Mouse (Mus musculus) limb, embryonic 10.5 days (tissue): Measurements from ENCODE around the gene Map3k15. TPM values are rescaled to one million over a fixed set of nuclear protein-coding genes. Genes with fewer than 3 reads are reported as not detected.
A peak's percentile ranks its signal among the peaks of the same experiment; 100 is the strongest.

ENCODE experiments used
- DNase-seq: peaks from one replicate; pipeline ENCODE4 v3.0.0-alpha.2; 2017; ENCODE audit warnings: low spot score
- H3K27ac ChIP-seq: fragments of 300-500 bp; sonication (generic); 2 replicates; pipeline ENCODE4 v1.5.1; 2016; ENCODE audit warnings: mild to moderate bottlenecking
- H3K27me3 ChIP-seq: fragments of 300-500 bp; sonication (generic); 2 replicates; pipeline ENCODE4 v1.6.1; 2016; ENCODE audit warnings: low read depth, mild to moderate bottlenecking; ENCODE audit not compliant: poor library complexity, severe bottlenecking
- H3K36me3 ChIP-seq: fragments of 300-500 bp; sonication (generic); 2 replicates; pipeline ENCODE4 v1.6.1; 2016; ENCODE audit warnings: mild to moderate bottlenecking, moderate library complexity
- H3K4me1 ChIP-seq: fragments of 300-500 bp; sonication (generic); 2 replicates; pipeline ENCODE4 v1.6.1; 2016
- H3K4me3 ChIP-seq: fragments of 300-500 bp; sonication (generic); 2 replicates; pipeline ENCODE4 v1.5.1; 2016; ENCODE audit warnings: mild to moderate bottlenecking, moderate library complexity
- H3K9me3 ChIP-seq: fragments of 300-500 bp; sonication (generic); replicated peaks from 2 replicates; pipeline ENCODE4 v1.6.1; 2016; ENCODE audit warnings: mild to moderate bottlenecking
- WGBS: fragments of 180-500 bp; shearing (Covaris S2); methylation state at CpG from one replicate; pipeline ENCODE4 v1.1.7; 2016; 5-methylcytosine and 5-hydroxymethylcytosine counted together
- polyA plus RNA-seq: library from polyadenylated mRNA; unstranded; fragments of >200 nt; fragmentation: Nextera tagmentation; extraction: Ambion mirVana; gene quantifications from 2 replicates; pipeline ENCODE4 v1.2.1, GENCODE M21; 2016

Map3k15 gene
- 0.15 and 0.20 TPM in 2 replicates for polyA plus RNA-seq

DNA sequence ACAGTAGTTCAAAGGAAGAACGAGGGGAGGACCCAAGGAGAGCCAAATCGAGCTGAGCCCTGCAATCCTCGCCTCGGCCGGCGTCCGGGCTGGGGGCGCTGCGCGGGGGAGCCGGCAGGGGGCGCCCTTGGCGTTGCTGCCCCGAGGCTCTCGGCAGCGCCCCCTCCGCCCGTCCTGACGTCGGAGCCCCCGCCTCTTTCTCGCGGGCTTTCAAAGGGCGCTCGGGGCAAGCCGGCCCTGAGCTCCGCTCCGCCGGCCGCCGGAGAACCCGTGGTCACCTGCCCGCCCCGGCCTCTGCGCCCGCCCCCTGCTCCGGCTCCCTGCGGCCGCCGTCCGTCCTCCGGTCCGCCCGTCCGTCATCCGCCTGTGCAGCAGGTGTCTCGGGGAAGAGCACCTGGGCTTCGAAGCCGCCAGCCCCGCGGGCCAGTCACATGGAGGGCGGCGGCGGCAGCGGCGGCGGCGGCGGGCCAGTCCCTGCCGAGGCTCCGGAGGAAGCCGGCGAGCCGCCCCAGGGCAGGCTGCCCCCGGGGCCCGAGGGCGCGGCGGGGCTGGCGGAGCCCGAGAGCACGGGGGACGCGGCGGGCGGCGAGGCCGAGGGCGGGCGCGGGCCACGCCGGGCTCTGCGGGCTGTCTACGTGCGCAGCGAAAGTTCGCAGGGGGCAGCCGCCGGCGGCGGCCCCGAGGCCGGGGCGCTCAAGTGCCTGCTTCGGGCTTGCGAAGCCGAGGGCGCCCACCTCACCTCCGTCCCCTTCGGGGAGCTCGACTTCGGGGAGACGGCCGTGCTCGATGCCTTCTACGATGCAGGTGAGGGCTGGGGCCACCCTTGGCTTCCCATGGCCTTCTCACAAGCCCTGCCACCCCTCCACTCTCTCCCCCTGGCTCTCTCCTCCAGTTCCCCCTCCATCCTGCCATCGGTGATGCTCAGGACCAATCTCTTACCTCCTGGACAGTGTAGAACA, at the start of gene Map3k15:
Gene Map3k15 (plus strand): TSS at position 432 of the 959 bp plus-strand sequence.
- H3K9me3 ChIP-seq: no peaks in the 10 kb centered on the region
- peak; percentile 54 for DNase-seq
- H3K27me3 ChIP-seq: peaks cover 95% of the 10 kb centered on the region
- 54% methylated on average over 89 of the region's 108 CpGs for whole genome bisulfite sequencing
- H3K36me3 ChIP-seq: no peaks in the 10 kb centered on the region
- H3K4me3 ChIP-seq: peak within 1 kb of the TSS; percentile 51
- 0 out of 2 replicates have a peak within 1 kb of the TSS, but pooled peaks have one; percentile 9 for H3K27ac ChIP-seq
- no peaks in the 10 kb centered on the region for H3K4me1 ChIP-seq

DNA sequence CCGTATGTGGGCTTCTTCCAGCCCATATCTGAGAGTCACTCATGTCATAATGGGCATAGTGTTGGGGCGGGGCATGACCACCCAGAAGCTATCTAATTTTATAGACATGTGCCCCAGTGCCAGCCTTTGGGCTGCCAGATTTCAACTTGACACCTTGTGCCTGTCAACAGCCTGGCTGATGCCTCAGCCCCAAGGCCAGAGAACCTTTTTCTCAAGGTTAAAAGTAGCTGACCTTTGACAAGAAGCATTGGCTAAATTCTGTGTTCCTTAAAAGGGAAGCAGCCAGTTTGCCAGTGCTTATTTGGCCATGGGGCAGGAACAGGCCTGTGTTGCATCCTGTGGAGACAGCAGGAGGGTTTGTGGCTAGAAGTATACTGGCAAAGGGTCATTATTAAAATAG, 45.7 kb upstream of the Map3k15 start:
- H3K9me3 ChIP-seq: no peaks in the 10 kb centered on the region
- H3K4me1 ChIP-seq: no peaks in the 10 kb centered on the region
- DNase-seq: no peak
- no peaks in the 10 kb centered on the region for H3K36me3 ChIP-seq
- WGBS: 81% methylated on average over 2 of the region's 2 CpGs
- no peak overlapping the region for H3K4me3 ChIP-seq
- H3K27me3 ChIP-seq: peaks cover 86% of the 10 kb centered on the region
- no peak overlapping the region for H3K27ac ChIP-seq

DNA sequence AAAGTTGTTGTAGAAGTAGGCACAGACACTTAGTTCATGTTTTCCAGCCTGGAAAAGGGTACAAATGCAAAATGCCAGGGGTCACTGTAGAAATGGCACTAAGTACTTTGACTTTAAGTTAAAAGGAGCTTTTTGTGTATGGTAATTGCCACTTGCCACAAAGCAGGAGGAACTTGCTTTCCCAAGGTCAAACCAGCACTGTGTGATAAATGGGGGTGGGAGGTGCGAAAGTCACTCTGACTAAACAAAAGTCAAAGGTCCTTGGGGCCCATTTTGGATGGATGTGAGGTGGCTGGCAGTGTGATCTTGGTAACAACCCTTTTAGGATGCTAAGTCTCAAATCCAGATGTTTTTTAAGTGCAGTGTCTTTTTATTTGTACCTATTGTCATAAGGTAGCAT, 44.6 kb upstream of the Map3k15 start:
- H3K9me3 ChIP-seq: no peaks in the 10 kb centered on the region
- H3K36me3 ChIP-seq: no peaks in the 10 kb centered on the region
- 67% methylated on average over 1 of the region's 1 CpGs for WGBS
- H3K4me1 ChIP-seq: no peaks in the 10 kb centered on the region
- DNase-seq: no peak
- peaks cover 86% of the 10 kb centered on the region for H3K27me3 ChIP-seq
- H3K4me3 ChIP-seq: no peak overlapping the region
- H3K27ac ChIP-seq: no peak overlapping the region

DNA sequence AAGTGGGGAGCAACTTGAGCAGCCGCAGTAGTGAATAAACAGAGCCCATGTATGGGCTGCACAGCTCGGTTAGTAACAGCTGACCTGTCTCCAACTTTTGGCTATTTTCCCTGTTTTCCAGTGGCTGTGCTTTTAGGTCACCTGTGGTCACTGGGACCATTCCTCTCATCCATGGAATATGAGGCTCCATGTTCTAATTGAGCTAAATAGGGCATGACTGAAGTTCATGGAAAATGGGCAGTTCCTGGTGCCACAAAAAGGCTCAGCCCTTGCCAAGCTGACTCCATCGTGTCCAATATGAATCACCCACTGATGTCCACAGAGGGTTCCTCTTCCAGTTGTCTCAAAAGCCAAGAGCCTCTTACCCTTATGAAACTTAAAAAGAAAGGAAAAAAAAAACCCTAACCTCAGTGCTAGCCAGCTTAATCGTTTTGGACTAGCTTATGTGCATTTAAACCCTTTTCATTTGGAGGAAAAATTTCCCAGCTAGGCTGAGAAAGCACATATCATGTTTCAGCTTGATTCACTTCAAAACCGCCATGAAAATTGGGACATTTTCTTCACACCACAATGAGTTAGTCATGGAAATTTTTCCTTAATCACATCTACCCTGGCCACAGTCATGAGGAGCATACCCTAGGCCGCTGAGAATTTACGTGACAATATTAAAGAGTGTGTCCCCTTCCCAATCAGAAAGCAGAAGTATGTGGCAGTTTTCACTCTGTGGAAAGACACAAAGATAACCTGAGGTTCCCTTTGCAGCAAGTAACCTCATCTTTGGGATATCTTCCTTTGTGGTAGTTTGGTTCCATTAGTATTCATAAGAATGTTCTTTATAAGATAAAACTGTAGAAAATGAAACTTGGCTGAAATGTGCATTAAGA, 34.4 kb upstream of the Map3k15 start:
- no peaks in the 10 kb centered on the region for H3K9me3 ChIP-seq
- no peak overlapping the region for H3K27ac ChIP-seq
- H3K4me1 ChIP-seq: peaks cover 5% of the 10 kb centered on the region; the same call in 1 of the 2 replicates
- H3K27me3 ChIP-seq: peaks cover 99% of the 10 kb centered on the region
- H3K36me3 ChIP-seq: no peaks in the 10 kb centered on the region
- no peak overlapping the region for H3K4me3 ChIP-seq
- no peak for DNase-seq
- WGBS: 87% methylated on average over 7 of the region's 7 CpGs

DNA sequence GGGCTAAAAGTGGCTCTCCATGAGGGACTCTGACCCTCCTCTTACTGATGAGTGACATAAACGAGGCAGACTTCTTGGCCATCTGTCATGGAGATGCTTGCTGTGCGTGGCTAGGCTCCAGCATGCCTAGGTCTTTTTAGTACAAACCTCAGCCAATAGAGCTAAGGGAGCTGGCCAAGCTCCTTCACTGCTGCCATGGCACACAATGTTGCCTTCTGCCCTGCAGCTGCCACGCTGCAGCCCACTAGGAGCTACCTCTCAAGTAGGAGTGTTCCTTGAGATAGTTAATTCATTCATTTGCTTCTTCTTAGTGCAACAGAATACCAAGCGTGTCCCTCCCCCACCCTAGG, 33.8 kb upstream of the Map3k15 start:
- WGBS: 77% methylated on average over 4 of the region's 4 CpGs
- H3K27me3 ChIP-seq: peaks cover 99% of the 10 kb centered on the region

DNA sequence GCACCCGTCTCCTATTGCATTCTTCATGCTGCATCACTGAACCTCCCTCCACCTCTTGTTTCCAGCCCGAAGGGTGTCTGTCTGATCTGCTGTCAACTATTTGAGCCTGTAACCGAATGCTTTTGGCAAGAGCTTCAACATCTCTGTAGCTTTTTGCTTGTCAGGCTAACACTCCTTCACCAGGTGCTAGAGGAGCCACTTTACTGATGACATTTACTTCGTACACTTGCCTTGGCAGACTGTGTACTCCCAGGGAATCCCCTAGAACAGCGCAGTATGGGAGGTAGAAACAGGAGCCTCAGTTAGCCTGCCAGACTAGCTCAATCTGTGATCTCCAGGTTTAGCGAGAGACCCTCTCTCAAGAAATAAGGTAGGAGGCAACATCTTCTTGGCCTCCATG, 32.8 kb upstream of the Map3k15 start:
- Histone ChIP-seq H3K27ac (no peak overlapping the region), H3K36me3 (no peaks in the 10 kb centered on the region), H3K4me1 (peaks cover 5% of the 10 kb centered on the region; the same call in 1 of the 2 replicates), H3K27me3 (peaks cover 99% of the 10 kb centered on the region), H3K9me3 (no peaks in the 10 kb centered on the region), H3K4me3 (no peak overlapping the region)
- no peak for DNase-seq
- WGBS: 90% methylated on average over 6 of the region's 6 CpGs

More for the DNA sequence above, 33.8 kb upstream of the Map3k15 start:
- Histone ChIP-seq H3K9me3 (no peaks in the 10 kb centered on the region), H3K4me1 (peaks cover 5% of the 10 kb centered on the region; the same call in 1 of the 2 replicates), H3K36me3 (no peaks in the 10 kb centered on the region), H3K4me3 (no peak overlapping the region), H3K27ac (no peak overlapping the region)
- no peak for DNase-seq

DNA sequence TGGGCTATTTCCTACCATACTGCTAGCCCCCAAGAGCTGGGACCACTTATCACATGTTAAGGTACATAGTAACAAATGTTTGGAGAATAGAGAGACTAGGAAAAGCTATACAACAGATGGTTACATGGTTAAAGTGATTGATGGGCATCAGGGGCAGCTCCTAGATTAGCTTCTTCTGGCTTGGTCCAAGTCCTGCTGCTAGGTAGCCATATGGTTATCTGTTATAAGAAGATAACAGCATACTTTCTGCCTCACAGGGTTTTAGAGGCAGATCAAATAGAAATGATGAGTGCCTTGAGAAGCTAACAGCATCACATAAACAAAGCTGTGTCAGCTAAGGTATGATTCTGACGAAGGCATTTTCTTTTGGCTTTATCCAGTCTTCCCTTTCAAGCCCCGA, 26.8 kb upstream of the Map3k15 start:
- Histone ChIP-seq H3K27ac (no peak overlapping the region), H3K27me3 (peaks cover 94% of the 10 kb centered on the region), H3K4me1 (no peaks in the 10 kb centered on the region), H3K9me3 (no peaks in the 10 kb centered on the region), H3K36me3 (no peaks in the 10 kb centered on the region), H3K4me3 (no peak overlapping the region)
- DNase-seq: no peak
- WGBS: 89% methylated on average over 2 of the region's 2 CpGs

DNA sequence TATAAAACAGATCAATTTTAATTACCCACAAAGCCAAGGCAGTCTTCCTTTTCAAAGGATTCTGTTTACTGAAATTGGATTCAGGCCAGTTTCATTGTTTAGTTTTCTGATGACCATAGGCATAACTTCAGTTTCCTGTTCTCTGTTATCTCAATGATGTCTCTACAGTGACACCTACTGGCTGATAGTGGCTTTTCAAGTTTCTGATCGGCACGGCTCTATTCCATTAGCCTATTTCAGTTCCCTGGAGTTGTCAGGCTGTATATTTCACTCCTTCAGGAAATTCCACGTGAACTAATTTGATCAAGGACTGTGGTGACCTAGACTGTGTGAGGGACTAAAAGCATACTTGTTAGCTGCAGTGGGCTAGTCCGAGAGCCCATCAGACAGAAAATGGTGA, 25.0 kb upstream of the Map3k15 start:
- no peak for DNase-seq
- H3K27me3 ChIP-seq: peaks cover 95% of the 10 kb centered on the region
- no peaks in the 10 kb centered on the region for H3K9me3 ChIP-seq
- 23% methylated on average over 4 of the region's 4 CpGs for WGBS
- H3K27ac ChIP-seq: no peak overlapping the region
- H3K4me1 ChIP-seq: no peaks in the 10 kb centered on the region
- no peaks in the 10 kb centered on the region for H3K36me3 ChIP-seq
- H3K4me3 ChIP-seq: no peak overlapping the region

DNA sequence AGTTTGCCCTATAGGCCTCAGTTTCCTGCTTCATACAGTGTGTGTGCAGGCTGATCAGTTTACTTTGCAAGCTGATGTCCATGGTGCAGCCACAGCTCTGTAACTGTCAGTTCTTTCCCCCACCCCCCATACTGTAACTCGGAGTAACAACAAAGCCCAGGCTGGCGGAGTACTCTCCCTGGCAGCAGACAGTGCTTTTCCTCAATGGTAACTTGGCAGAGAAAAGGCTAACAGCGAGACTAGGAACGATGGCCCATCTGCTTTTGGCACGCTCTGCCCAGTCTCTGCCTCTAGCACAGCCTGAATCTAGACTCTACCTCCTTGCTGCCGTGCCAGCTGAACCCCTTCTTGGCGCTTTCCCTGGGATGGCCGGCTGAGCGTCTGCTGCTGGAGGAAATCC, 24.3 kb upstream of the Map3k15 start:
- Histone ChIP-seq H3K4me1 (no peaks in the 10 kb centered on the region), H3K9me3 (no peaks in the 10 kb centered on the region), H3K27me3 (peaks cover 95% of the 10 kb centered on the region), H3K4me3 (no peak overlapping the region), H3K36me3 (no peaks in the 10 kb centered on the region), H3K27ac (no peak overlapping the region)
- 89% methylated on average over 9 of the region's 9 CpGs for WGBS
- DNase-seq: no peak

DNA sequence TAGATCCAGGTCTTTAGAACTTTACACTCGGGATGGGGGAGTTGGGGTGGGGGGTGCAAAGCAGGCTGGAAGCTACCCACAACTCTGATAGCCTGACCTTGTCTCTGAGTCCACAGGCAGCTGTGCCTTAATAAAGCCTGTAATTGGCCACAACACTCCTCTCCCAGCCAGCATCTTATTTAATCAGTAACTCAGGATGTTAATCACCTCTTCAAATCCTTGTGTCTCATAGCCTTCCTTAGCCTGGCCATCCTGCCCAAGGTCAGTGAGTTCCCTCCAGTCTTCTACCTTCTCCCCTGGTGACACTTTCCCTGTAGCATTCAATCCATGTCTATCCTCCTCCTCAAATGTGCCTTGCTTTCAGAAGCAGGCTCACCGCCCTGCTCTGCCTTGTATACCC, 19.2 kb upstream of the Map3k15 start:
- 87% methylated on average over 2 of the region's 2 CpGs for WGBS
- Histone ChIP-seq H3K4me3 (no peak overlapping the region), H3K27ac (no peak overlapping the region), H3K9me3 (no peaks in the 10 kb centered on the region), H3K27me3 (peaks cover 100% of the 10 kb centered on the region), H3K4me1 (no peaks in the 10 kb centered on the region), H3K36me3 (no peaks in the 10 kb centered on the region)
- DNase-seq: no peak

DNA sequence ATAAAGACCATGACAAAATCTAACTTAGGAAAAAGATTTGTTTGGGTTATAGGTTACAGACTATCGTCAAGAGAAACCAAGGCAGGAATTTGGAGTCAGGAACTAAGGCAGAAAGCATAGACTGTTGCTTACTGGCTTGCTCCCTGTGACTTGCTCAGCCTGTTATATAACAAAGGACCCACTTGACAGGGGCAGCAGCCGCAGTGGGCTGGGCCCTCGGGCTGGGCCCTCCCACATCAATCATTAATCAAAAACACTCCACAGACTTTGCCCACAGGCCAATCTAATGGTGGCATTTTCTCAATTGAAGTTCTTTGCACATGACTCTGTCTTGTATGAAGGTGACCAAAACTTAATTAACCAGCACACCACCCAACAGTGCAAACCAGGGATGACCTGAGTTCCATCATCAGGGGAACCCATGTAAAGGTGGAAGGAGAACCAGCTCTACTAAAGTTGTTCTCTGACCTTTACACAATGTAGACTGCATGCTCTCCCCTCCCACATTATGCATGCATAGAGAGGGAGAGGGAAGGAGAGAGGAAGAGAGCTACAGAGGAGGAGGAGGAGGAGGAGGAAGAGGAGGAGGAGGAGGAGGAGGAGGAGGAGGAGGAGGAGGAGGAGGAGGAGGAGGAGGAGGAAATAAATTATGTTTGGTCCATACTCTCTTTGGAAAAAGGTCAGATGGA, 17.0 kb upstream of the Map3k15 start:
- Histone ChIP-seq H3K27me3 (peaks cover 88% of the 10 kb centered on the region), H3K4me3 (no peak overlapping the region), H3K36me3 (no peaks in the 10 kb centered on the region), H3K27ac (no peak overlapping the region), H3K9me3 (no peaks in the 10 kb centered on the region), H3K4me1 (no peaks in the 10 kb centered on the region)
- DNase-seq: no peak
- WGBS: 63% methylated on average over 3 of the region's 3 CpGs

DNA sequence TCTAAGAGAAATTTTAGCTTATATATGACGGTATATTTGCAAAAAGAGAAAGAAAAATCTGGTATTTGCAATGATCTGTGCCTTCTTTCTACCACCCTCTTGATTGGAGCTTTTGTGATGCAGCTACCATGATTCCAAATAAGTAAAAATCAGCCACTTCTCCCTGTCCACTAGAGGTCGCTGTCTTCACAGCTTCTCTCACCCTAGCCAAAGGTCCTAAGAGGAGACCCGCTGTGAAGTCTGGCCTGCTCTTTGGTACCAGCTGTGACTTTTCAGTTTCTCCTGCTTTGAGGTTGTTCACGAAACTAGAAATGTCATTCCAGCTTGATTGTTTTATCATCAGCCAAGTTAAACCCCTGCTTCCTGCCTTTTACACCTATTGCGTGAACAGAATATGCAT, 14.5 kb upstream of the Map3k15 start:
- Histone ChIP-seq H3K9me3 (no peaks in the 10 kb centered on the region), H3K27ac (no peak overlapping the region), H3K4me3 (no peak overlapping the region), H3K27me3 (peaks cover 86% of the 10 kb centered on the region), H3K4me1 (no peaks in the 10 kb centered on the region), H3K36me3 (no peaks in the 10 kb centered on the region)
- DNase-seq: peak; percentile 39
- WGBS: 26% methylated on average over 5 of the region's 5 CpGs
